Comparison of ENCODE assay signal across 10 mouse cellular contexts in genomic region chr13:91093610-91094009, GRCm38 (mm10).
DNase-seq lines count a peak whose midpoint lies in the region; ATAC-seq and TF ChIP-seq lines count a peak whose summit lies in the region.
"Had no signal": no experiment of that assay in that cellular context is flagged by ENCODE, and none has a peak within 500 bp of the region (broad histone marks: within the 10 kb centered on the region; RNA-seq: fewer than 3 reads in every experiment).

No protein-coding gene starts in this region.

- H3K9me3 ChIP-seq in midbrain, embryonic 10.5 days (replicated peaks), result no peaks in the 10 kb centered on the region
- no peaks in the 10 kb centered on the region for H3K9me3 ChIP-seq in midbrain, embryonic 11.5 days (ENCODE audit: control insufficient read depth, low read length)
- H3K9me3 ChIP-seq in hindbrain, postnatal 0 days (ENCODE audit: low read length), result no peaks in the 10 kb centered on the region
- no peaks in the 10 kb centered on the region for H3K9me3 ChIP-seq in stomach, embryonic 14.5 days (ENCODE audit: control insufficient read depth, low read depth, low read length)

- H3K36me3 ChIP-seq in midbrain, embryonic 10.5 days, result no peaks in the 10 kb centered on the region
- H3K36me3 ChIP-seq in midbrain, embryonic 11.5 days (ENCODE audit: control insufficient read depth, insufficient read depth, low read length), result no peaks in the 10 kb centered on the region
- no peaks in the 10 kb centered on the region for H3K36me3 ChIP-seq in hindbrain, postnatal 0 days (ENCODE audit: insufficient read depth, low read length)
- H3K36me3 ChIP-seq in stomach, embryonic 14.5 days (ENCODE audit: control insufficient read depth, insufficient read depth, low read length), result no peaks in the 10 kb centered on the region

- ATAC-seq in midbrain, embryonic 11.5 days (ENCODE audit: low FRiP score), result no peak
- peak; percentile 58 for ATAC-seq in hindbrain, postnatal 0 days
- ATAC-seq in stomach, embryonic 14.5 days (ENCODE audit: insufficient number of reproducible peaks, insufficient read depth, low FRiP score, low read depth), result no peak

- H3K9ac ChIP-seq in midbrain, embryonic 11.5 days (ENCODE audit: low read length), result no peak overlapping the region
- H3K9ac ChIP-seq in hindbrain, postnatal 0 days (replicated peaks; ENCODE audit: low read length), result no peak overlapping the region
- H3K9ac ChIP-seq in stomach, embryonic 14.5 days (replicated peaks; ENCODE audit: low read depth, low read length), result no peak overlapping the region

- DNase-seq in embryo, embryonic 10.5 days (ENCODE audit: low spot score), result peak; percentile 34
- DNase-seq in embryo, embryonic 9.5 days (ENCODE audit: extremely low spot score), result no peak
- DNase-seq in midbrain, embryonic 10.5 days (ENCODE audit: low spot score), result no peak
- no peak for DNase-seq in midbrain, embryonic 11.5 days (ENCODE audit: low spot score, missing footprints)
- peak; percentile 18 for DNase-seq in hindbrain, postnatal 0 days (ENCODE audit: low spot score)
- no peak for DNase-seq in left cerebral cortex, adult 2 months (ENCODE audit: extremely low spot score in 1 of 2, low spot score in 2 of 2)
- DNase-seq in cerebellum, adult 18-20 months, result no peak
- DNase-seq: cerebellum, adult 11-12 months had no signal

- 0 out of 2 replicates have a peak overlapping the region, but pooled peaks have one; percentile 49 for H3K27ac ChIP-seq in midbrain, embryonic 10.5 days (replicated peaks)
- no peak overlapping the region for H3K27ac ChIP-seq in midbrain, embryonic 11.5 days (ENCODE audit: low read depth, low read length)
- H3K27ac ChIP-seq in hindbrain, postnatal 0 days, result peak overlapping the region; percentile 54; the same call in 1 of the 2 replicates
- peak overlapping the region; percentile 4; the same call in 1 of the 2 replicates for H3K27ac ChIP-seq in stomach, embryonic 14.5 days (ENCODE audit: low read length)
- no peak overlapping the region; the same call in 1 of the 2 replicates for H3K27ac ChIP-seq in left cerebral cortex, adult 2 months

- H3K4me2 ChIP-seq in midbrain, embryonic 11.5 days, result no peak overlapping the region
- H3K4me2 ChIP-seq in hindbrain, postnatal 0 days (ENCODE audit: low read depth, low read length), result peak overlapping the region; percentile 16; the same call in 1 of the 2 replicates
- H3K4me2 ChIP-seq in stomach, embryonic 14.5 days (replicated peaks; ENCODE audit: low read depth, low read length), result no peak overlapping the region

- WGBS in midbrain, embryonic 10.5 days, result 14% methylated on average over 1 of the region's 1 CpGs
- WGBS in midbrain, embryonic 11.5 days, result 25% methylated on average over 1 of the region's 1 CpGs
- WGBS in hindbrain, postnatal 0 days, result 13% methylated on average over 1 of the region's 1 CpGs
- 18% methylated on average over 1 of the region's 1 CpGs for WGBS in stomach, embryonic 14.5 days

- intact Hi-C loops in left cerebral cortex, adult 2 months (cut with DNase I), result loop anchor here (1.0 to 5.0 kb wide), 2 partner anchors 51 to 126 kb away; no protein-coding TSS in a partner anchor

- peaks cover 20% of the 10 kb centered on the region; the same call in 1 of the 2 replicates for H3K4me1 ChIP-seq in midbrain, embryonic 10.5 days
- no peaks in the 10 kb centered on the region for H3K4me1 ChIP-seq in midbrain, embryonic 11.5 days (ENCODE audit: control insufficient read depth, insufficient read depth, low read length)
- peaks cover 9% of the 10 kb centered on the region; the same call in 1 of the 2 replicates for H3K4me1 ChIP-seq in hindbrain, postnatal 0 days (ENCODE audit: insufficient read depth, low read length)
- H3K4me1 ChIP-seq in stomach, embryonic 14.5 days (ENCODE audit: control insufficient read depth, insufficient read depth, low read length), result peaks cover 10% of the 10 kb centered on the region; the same call in 1 of the 2 replicates

- no peak overlapping the region for H3K4me3 ChIP-seq in midbrain, embryonic 10.5 days
- no peak overlapping the region for H3K4me3 ChIP-seq in midbrain, embryonic 11.5 days (ENCODE audit: low read depth, low read length)
- no peak overlapping the region for H3K4me3 ChIP-seq in hindbrain, postnatal 0 days (ENCODE audit: low read length)
- no peak overlapping the region for H3K4me3 ChIP-seq in stomach, embryonic 14.5 days (ENCODE audit: low read depth, low read length)
- no peak overlapping the region for H3K4me3 ChIP-seq in left cerebral cortex, adult 2 months
- H3K4me3 ChIP-seq: myocyte had no signal

- no peak for TF ChIP-seq CTCF in hindbrain, postnatal 0 days (IDR thresholded peaks at IDR 0.05; ENCODE audit: low read depth)
- no peak for TF ChIP-seq CTCF in left cerebral cortex, adult 2 months (IDR thresholded peaks at IDR 0.05)

- no peaks in the 10 kb centered on the region for H3K27me3 ChIP-seq in midbrain, embryonic 10.5 days (ENCODE audit: low read depth, poor library complexity, severe bottlenecking)
- no peaks in the 10 kb centered on the region for H3K27me3 ChIP-seq in midbrain, embryonic 11.5 days (ENCODE audit: control insufficient read depth, insufficient read depth, low read length)
- H3K27me3 ChIP-seq in hindbrain, postnatal 0 days (ENCODE audit: insufficient read depth, low read length), result no peaks in the 10 kb centered on the region
- H3K27me3 ChIP-seq in stomach, embryonic 14.5 days (ENCODE audit: control insufficient read depth, insufficient read depth, low read length), result no peaks in the 10 kb centered on the region

Comparison
In these comparisons a context has a peak if more than half of its experiments do, and no peak if none do; other contexts are left out.
1. DNase-seq: peak in embryo, embryonic 10.5 days (single experiment) and hindbrain, postnatal 0 days (single experiment); none in embryo, embryonic 9.5 days (single experiment), midbrain, embryonic 10.5 days (single experiment), midbrain, embryonic 11.5 days (single experiment), left cerebral cortex, adult 2 months (0 of 2) and cerebellum, adult 18-20 months (0 of 2).
2. H3K27ac ChIP-seq: peak in midbrain, embryonic 10.5 days (single experiment), hindbrain, postnatal 0 days (single experiment) and stomach, embryonic 14.5 days (single experiment); none in midbrain, embryonic 11.5 days (single experiment) and left cerebral cortex, adult 2 months (single experiment).